Mouse (Mus musculus) heart, postnatal 10 days (tissue): ENCODE measurements at regions not wholly inside any gene's neighbourhood (a gene's known extent, or its start where the extent isn't known, plus 50 kb on each side); places are given as distances from the start of the nearest gene placed in this dataset.

Experiments used
- microRNA-seq, 2 experiments: library from miRNA; unstranded; fragments of <30 nt; microRNA quantifications; one replicate each; pipeline ENCODE4 v1.2.0; 2022

Small RNAs in the stretch of these regions (microRNA-seq; reads per million reads assigned to microRNA genes)
- gene Gm24979, result 0 reads per million in 2 experiments
